Mouse (Mus musculus) CH12.LX (cell line): ENCODE results near the gene Cdk2ap2.

Experiments used
- BHLHE40 ChIP-seq: IDR thresholded peaks from 2 replicates; pipeline ENCODE4 v1.6.1; 2011; ENCODE audit warnings: mild to moderate bottlenecking, low read depth, low read length, improper control_type of control experiment
- CTCF ChIP-seq, 2 experiments: IDR thresholded peaks in 1 of 2; conservative IDR thresholded peaks in 1 of 2; 2 replicates each; pipeline ENCODE4 v1.5.1; 2011 to 2012; ENCODE audit warnings: low read depth in 2 of 2, low read length in 2 of 2, improper control_type of control experiment in 1 of 2, inconsistent platforms in 1 of 2, mild to moderate bottlenecking in 1 of 2, moderate library complexity in 1 of 2
- EP300 ChIP-seq: IDR thresholded peaks from 2 replicates; pipeline ENCODE4 v1.6.1; 2011; ENCODE audit warnings: low read length, improper control_type of control experiment
- HCFC1 ChIP-seq: IDR thresholded peaks from 2 replicates; pipeline ENCODE4 v1.6.1; 2012; ENCODE audit warnings: low read depth, mild to moderate bottlenecking, inconsistent platforms, low read length, improper control_type of control experiment
- IRF4 ChIP-seq: IDR thresholded peaks from 2 replicates; pipeline ENCODE4 v1.6.1; 2014; ENCODE audit warnings: low read depth, mild to moderate bottlenecking, inconsistent platforms, low read length, improper control_type of control experiment
- POLR2A ChIP-seq: IDR thresholded peaks from 2 replicates; pipeline ENCODE4 v1.6.1; 2011; ENCODE audit warnings: low read depth, mild to moderate bottlenecking, improper control_type of control experiment, low read length
- RCOR1 ChIP-seq: conservative IDR thresholded peaks from 2 replicates; pipeline ENCODE4 v1.6.1; 2012; ENCODE audit warnings: low read depth, mild to moderate bottlenecking, inconsistent platforms, low read length, improper control_type of control experiment
- SIN3A ChIP-seq: IDR thresholded peaks from 2 replicates; pipeline ENCODE4 v1.6.1; 2012; ENCODE audit warnings: low read length, improper control_type of control experiment, inconsistent platforms

- TF ChIP-seq CTCF (conservative IDR thresholded peaks at IDR 0.05 in 1 of 2, IDR thresholded peaks at IDR 0.05 in 1 of 2; ENCODE audit: low read depth in 2 of 2, low read length in 2 of 2) (no peak), HCFC1 (no peak), POLR2A (no peak), SIN3A (no peak), RCOR1 (no peak), IRF4 (no peak), EP300 (no peak), BHLHE40 (no peak)
Observed at GRCm38 (mm10) chr19:4124432-4124831, 27.4 kb downstream of the Cdk2ap2 start.
